Comparison of ENCODE assay signal across 12 mouse cellular contexts in the genomic region with DNA sequence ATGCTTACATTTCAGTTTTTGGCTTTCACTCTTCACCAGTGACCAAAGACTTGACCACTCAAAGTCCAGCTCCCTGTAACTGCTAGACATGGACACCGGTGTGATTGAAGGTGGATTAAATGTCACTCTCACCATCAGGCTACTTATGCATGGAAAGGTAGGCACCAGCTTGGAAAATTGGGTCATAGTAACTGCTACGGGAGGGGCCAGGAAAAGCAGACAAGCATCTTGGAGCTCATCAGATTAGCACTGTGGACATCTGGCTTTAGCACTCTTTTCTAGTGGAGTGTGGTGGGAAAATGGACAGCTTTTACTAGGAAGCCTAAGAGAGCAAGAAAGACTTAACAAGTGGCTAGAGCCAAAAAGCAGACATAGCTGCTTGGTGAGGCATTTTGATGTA. TPM values are rescaled to one million over a fixed set of nuclear protein-coding genes. Genes with fewer than 3 reads are reported as not detected.
A peak's percentile ranks its signal among the peaks of the same experiment; 100 is the strongest.
DNase-seq lines count a peak whose midpoint lies in the region; ATAC-seq and TF ChIP-seq lines count a peak whose summit lies in the region.
"Had no signal": no experiment of that assay in that cellular context is flagged by ENCODE, and none has a peak within 500 bp of the region (broad histone marks: within the 10 kb centered on the region; RNA-seq: fewer than 3 reads in every experiment).

No protein-coding gene starts in this region.

- H3K27me3 ChIP-seq in kidney, embryonic 15.5 days = no peaks in the 10 kb centered on the region
- no peaks in the 10 kb centered on the region for H3K27me3 ChIP-seq in kidney, embryonic 14.5 days (ENCODE audit: control insufficient read depth, insufficient read depth, low read length)
- no peaks in the 10 kb centered on the region for H3K27me3 ChIP-seq in ES-Bruce4 (ENCODE audit: control insufficient read depth, insufficient read depth, low read length, poor library complexity, severe bottlenecking)
- no peaks in the 10 kb centered on the region for H3K27me3 ChIP-seq in limb, embryonic 13.5 days

- intact Hi-C loops in gastrocnemius, adult 2 months (cut with DNase I) = loop anchor here (5.0 kb wide), 1 partner anchor 44 kb away; a partner anchor contains a TSS
- intact Hi-C loops in gastrocnemius, postnatal 36 days (cut with DNase I) = no loop called here

- 0 out of 2 replicates have a peak overlapping the region, but pooled peaks have one; percentile 64 for H3K4me2 ChIP-seq in kidney, embryonic 15.5 days
- H3K4me2 ChIP-seq in kidney, embryonic 14.5 days (replicated peaks; ENCODE audit: low read depth, low read length) = no peak overlapping the region; the same call in 1 of the 2 replicates
- peak overlapping the region; percentile 31; the same call in 1 of the 2 replicates for H3K4me2 ChIP-seq in limb, embryonic 13.5 days (replicated peaks)

- 36% methylated on average over 2 of the region's 2 CpGs for WGBS in kidney, embryonic 15.5 days
- WGBS in kidney, embryonic 14.5 days = 53% methylated on average over 2 of the region's 2 CpGs
- WGBS in limb, embryonic 13.5 days = 74% methylated on average over 2 of the region's 2 CpGs

- no peak overlapping the region for H3K9ac ChIP-seq in kidney, embryonic 15.5 days
- H3K9ac ChIP-seq in kidney, embryonic 14.5 days (ENCODE audit: low read depth, low read length) = no peak overlapping the region
- peak overlapping the region; percentile 14; the same call in 1 of the 2 replicates for H3K9ac ChIP-seq in ES-Bruce4 (ENCODE audit: low read depth, poor library complexity, severe bottlenecking)
- no peak overlapping the region for H3K9ac ChIP-seq in limb, embryonic 13.5 days

- no peaks in the 10 kb centered on the region for H3K9me3 ChIP-seq in kidney, embryonic 15.5 days (replicated peaks)
- no peaks in the 10 kb centered on the region for H3K9me3 ChIP-seq in kidney, embryonic 14.5 days (ENCODE audit: control insufficient read depth, low read length)
- peaks cover 7% of the 10 kb centered on the region for H3K9me3 ChIP-seq in ES-Bruce4 (replicated peaks; ENCODE audit: control insufficient read depth, insufficient read depth, low read length, poor library complexity, severe bottlenecking)
- H3K9me3 ChIP-seq in limb, embryonic 13.5 days = no peaks in the 10 kb centered on the region

- peaks cover 12% of the 10 kb centered on the region for H3K4me1 ChIP-seq in kidney, embryonic 15.5 days
- H3K4me1 ChIP-seq in kidney, embryonic 14.5 days (ENCODE audit: control insufficient read depth, insufficient read depth, low read length) = peaks cover 11% of the 10 kb centered on the region; the same call in 1 of the 2 replicates
- no peaks in the 10 kb centered on the region for H3K4me1 ChIP-seq in ES-Bruce4 (ENCODE audit: control insufficient read depth, insufficient read depth, low read length)
- peaks cover 17% of the 10 kb centered on the region for H3K4me1 ChIP-seq in limb, embryonic 13.5 days

- DNase-seq in gastrocnemius, adult 2 months = no peak
- DNase-seq in gastrocnemius, postnatal 36 days = no peak
- no peak for DNase-seq in adrenal gland, adult 18-20 months (ENCODE audit: low spot score in 2 of 2)
- no peak for DNase-seq in cerebellum, adult 11 months
- DNase-seq: kidney, postnatal 4 days; thymus, postnatal 25 days had no signal

- peak overlapping the region; percentile 97 for H3K4me3 ChIP-seq in gastrocnemius, adult 2 months
- H3K4me3 ChIP-seq in kidney, embryonic 15.5 days (replicated peaks) = no peak overlapping the region; the same call in 1 of the 2 replicates
- H3K4me3 ChIP-seq in kidney, embryonic 14.5 days (ENCODE audit: low read length) = no peak overlapping the region
- no peak overlapping the region for H3K4me3 ChIP-seq in ES-Bruce4 (ENCODE audit: low read depth, low read length)
- no peak overlapping the region for H3K4me3 ChIP-seq in limb, embryonic 13.5 days

- ATAC-seq in kidney, embryonic 15.5 days (replicated peaks; ENCODE audit: low FRiP score) = no peak
- no peak for ATAC-seq in kidney, embryonic 14.5 days (ENCODE audit: low FRiP score, low TSS enrichment)
- ATAC-seq in limb, embryonic 13.5 days (ENCODE audit: low FRiP score, low read depth) = no peak

- peaks cover 52% of the 10 kb centered on the region for H3K36me3 ChIP-seq in kidney, embryonic 15.5 days
- H3K36me3 ChIP-seq in kidney, embryonic 14.5 days (ENCODE audit: control insufficient read depth, insufficient read depth, low read length) = peaks cover 45% of the 10 kb centered on the region
- H3K36me3 ChIP-seq in ES-Bruce4 (ENCODE audit: control insufficient read depth, insufficient read depth, low read length, poor library complexity, severe bottlenecking) = peaks cover 57% of the 10 kb centered on the region
- peaks cover 47% of the 10 kb centered on the region for H3K36me3 ChIP-seq in limb, embryonic 13.5 days

- no peak for TF ChIP-seq POLR2A in ES-Bruce4 (IDR thresholded peaks at IDR 0.05; ENCODE audit: insufficient read depth, low read length)

- peak overlapping the region; percentile 95 for H3K27ac ChIP-seq in gastrocnemius, adult 2 months
- no peak overlapping the region for H3K27ac ChIP-seq in kidney, embryonic 15.5 days
- H3K27ac ChIP-seq in kidney, embryonic 14.5 days (ENCODE audit: low read depth, low read length) = no peak overlapping the region
- H3K27ac ChIP-seq in ES-Bruce4 (ENCODE audit: insufficient read depth, low read length) = no peak overlapping the region
- H3K27ac ChIP-seq in limb, embryonic 13.5 days = no peak overlapping the region

- TF ChIP-seq CTCF in gastrocnemius, adult 2 months (IDR thresholded peaks at IDR 0.05) = no peak
- TF ChIP-seq CTCF in ES-Bruce4 (IDR thresholded peaks at IDR 0.05; ENCODE audit: low read depth, low read length) = no peak

- TF ChIP-seq EP300 in ES-Bruce4 (IDR thresholded peaks at IDR 0.05; ENCODE audit: insufficient read depth, low read depth, low read length) = no peak

RNA-seq across cellular contexts. Expression of a gene that starts 2.9 kb away (rescaled TPM):
- 100 to 1,000 TPM; 401 to 459 TPM for total RNA-seq in gastrocnemius, adult 2 months (2021)
- total RNA-seq in gastrocnemius, postnatal 36 days (2021) = 100 to 1,000 TPM; 350 to 411 TPM
- polyA plus RNA-seq in kidney, embryonic 15.5 days (2015; fragmentation: Nextera tagmentation; extraction: Ambion mirVana) = 210 and 217 TPM in 2 replicates
- polyA plus RNA-seq in kidney, embryonic 14.5 days (2014; fragmentation: Nextera tagmentation; extraction: Ambion mirVana) = 305 and 373 TPM in 2 replicates
- polyA plus RNA-seq in ES-Bruce4 (2011; ENCODE audit: insufficient read depth, insufficient read length, low read depth, missing spikeins) = 1,129 and 1,194 TPM in 2 replicates
- 262 and 273 TPM in 2 replicates for polyA plus RNA-seq in limb, embryonic 13.5 days (2015; fragmentation: Nextera tagmentation; extraction: Ambion mirVana)
- 100 to 1,000 TPM; 628 to 756 TPM for total RNA-seq in adrenal gland, adult 18-20 months (2021)

RNA-seq across cellular contexts. Expression of a gene that starts 14.4 kb away (rescaled TPM):
- 10 to 100 TPM; 17.3 to 18.2 TPM for total RNA-seq in gastrocnemius, adult 2 months (2021)
- 10 to 100 TPM; 13.4 to 13.7 TPM for total RNA-seq in gastrocnemius, postnatal 36 days (2021)
- polyA plus RNA-seq in kidney, embryonic 15.5 days (2015; fragmentation: Nextera tagmentation; extraction: Ambion mirVana) = 82.9 and 86.1 TPM in 2 replicates
- polyA plus RNA-seq in kidney, embryonic 14.5 days (2014; fragmentation: Nextera tagmentation; extraction: Ambion mirVana) = 87.7 and 92.6 TPM in 2 replicates
- 49.7 and 55.4 TPM in 2 replicates for polyA plus RNA-seq in ES-Bruce4 (2011; ENCODE audit: insufficient read depth, insufficient read length, low read depth, missing spikeins)
- 59.5 and 62.6 TPM in 2 replicates for polyA plus RNA-seq in limb, embryonic 13.5 days (2015; fragmentation: Nextera tagmentation; extraction: Ambion mirVana)
- total RNA-seq in adrenal gland, adult 18-20 months (2021) = 100 to 1,000 TPM in 1 of 2 experiments, 10 to 100 TPM in 1; 86.2 to 148 TPM

RNA-seq across cellular contexts. Expression of a gene that starts 28.1 kb away (rescaled TPM):
- 1 to 10 TPM; 7.2 to 9.5 TPM for total RNA-seq in gastrocnemius, adult 2 months (2021)
- 1 to 10 TPM; 9.1 to 10.0 TPM for total RNA-seq in gastrocnemius, postnatal 36 days (2021)
- 0.75 and 1.7 TPM in 2 replicates for polyA plus RNA-seq in kidney, embryonic 15.5 days (2015; fragmentation: Nextera tagmentation; extraction: Ambion mirVana)
- polyA plus RNA-seq in kidney, embryonic 14.5 days (2014; fragmentation: Nextera tagmentation; extraction: Ambion mirVana) = 0.51 and 0.95 TPM in 2 replicates
- polyA plus RNA-seq in ES-Bruce4 (2011; ENCODE audit: insufficient read depth, insufficient read length, low read depth, missing spikeins) = 1.8 and 2.8 TPM in 2 replicates
- polyA plus RNA-seq in limb, embryonic 13.5 days (2015; fragmentation: Nextera tagmentation; extraction: Ambion mirVana) = 0.23 and 0.36 TPM in 2 replicates
- total RNA-seq in adrenal gland, adult 18-20 months (2021) = 1 to 10 TPM; 1.5 to 2.0 TPM

RNA-seq across cellular contexts. Expression of a gene that starts 30.3 kb away (rescaled TPM):
- total RNA-seq in gastrocnemius, adult 2 months (2021) = not detected
- not detected for total RNA-seq in gastrocnemius, postnatal 36 days (2021)
- 2.8 and 5.5 TPM in 2 replicates for polyA plus RNA-seq in kidney, embryonic 15.5 days (2015; fragmentation: Nextera tagmentation; extraction: Ambion mirVana)
- not detected in 2 replicates for polyA plus RNA-seq in kidney, embryonic 14.5 days (2014; fragmentation: Nextera tagmentation; extraction: Ambion mirVana)
- polyA plus RNA-seq in ES-Bruce4 (2011; ENCODE audit: insufficient read depth, insufficient read length, low read depth, missing spikeins) = not detected in 2 replicates
- 2.5 and 7.5 TPM in 2 replicates for polyA plus RNA-seq in limb, embryonic 13.5 days (2015; fragmentation: Nextera tagmentation; extraction: Ambion mirVana)
- total RNA-seq in adrenal gland, adult 18-20 months (2021) = not detected
- total RNA-seq: left cerebral cortex, adult 8-10 months had no signal
- polyA plus RNA-seq: lung, embryonic 16.5 days had no signal

RNA-seq across cellular contexts. Expression of a gene that starts 43.6 kb away (rescaled TPM):
- 1 to 10 TPM; 1.3 to 1.6 TPM for total RNA-seq in gastrocnemius, adult 2 months (2021)
- total RNA-seq in gastrocnemius, postnatal 36 days (2021) = 1 to 10 TPM; 1.6 to 1.9 TPM
- 15.3 and 19.7 TPM in 2 replicates for polyA plus RNA-seq in kidney, embryonic 15.5 days (2015; fragmentation: Nextera tagmentation; extraction: Ambion mirVana)
- polyA plus RNA-seq in kidney, embryonic 14.5 days (2014; fragmentation: Nextera tagmentation; extraction: Ambion mirVana) = 12.2 and 14.8 TPM in 2 replicates
- 11.1 and 14.0 TPM in 2 replicates for polyA plus RNA-seq in ES-Bruce4 (2011; ENCODE audit: insufficient read depth, insufficient read length, low read depth, missing spikeins)
- polyA plus RNA-seq in limb, embryonic 13.5 days (2015; fragmentation: Nextera tagmentation; extraction: Ambion mirVana) = 22.4 and 24.5 TPM in 2 replicates
- 1 to 10 TPM; 5.8 to 7.6 TPM for total RNA-seq in adrenal gland, adult 18-20 months (2021)
